Mouse (Mus musculus) heart, adult 10 weeks (tissue): ENCODE measurements around the gene Vmn1r231. TPM values are rescaled to one million over a fixed set of nuclear protein-coding genes. Genes with fewer than 3 reads are reported as not detected.

Experiments used
- polyA plus RNA-seq: library from polyadenylated mRNA; stranded (reverse); fragments of 350-450 nt; fragmentation: Illumina TruSeq; extraction: RNeasy Lipid Tissue Mini Kit (QIAGEN cat#74804); gene quantifications from one replicate; pipeline ENCODE4 v1.2.3, GENCODE M21; 2014; ENCODE audit warnings: low read depth, low replicate concordance

The Vmn1r231 gene
- polyA plus RNA-seq = not detected

DNA sequence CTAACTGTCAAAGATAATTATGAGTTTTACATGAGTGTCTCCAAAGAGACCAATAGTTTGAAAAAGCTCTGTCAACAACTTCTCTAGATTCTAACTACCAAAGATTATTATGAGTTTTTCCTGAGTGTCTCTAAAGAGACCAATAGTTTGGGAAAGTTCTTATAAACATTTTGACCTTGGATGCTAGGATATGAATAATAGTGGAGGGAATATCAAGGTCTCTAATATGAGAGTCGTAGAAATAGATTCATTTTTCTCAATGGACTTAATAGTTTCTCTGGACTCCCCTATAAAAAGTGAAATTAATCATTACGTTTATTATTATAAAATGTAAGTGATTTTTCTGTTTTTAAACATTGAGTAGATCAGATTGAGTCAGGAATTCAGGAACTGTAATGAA is at the start of gene Vmn1r231:
Gene Vmn1r231, minus strand, starts transcription at position 101 of the 400 bp plus-strand sequence.

DNA sequence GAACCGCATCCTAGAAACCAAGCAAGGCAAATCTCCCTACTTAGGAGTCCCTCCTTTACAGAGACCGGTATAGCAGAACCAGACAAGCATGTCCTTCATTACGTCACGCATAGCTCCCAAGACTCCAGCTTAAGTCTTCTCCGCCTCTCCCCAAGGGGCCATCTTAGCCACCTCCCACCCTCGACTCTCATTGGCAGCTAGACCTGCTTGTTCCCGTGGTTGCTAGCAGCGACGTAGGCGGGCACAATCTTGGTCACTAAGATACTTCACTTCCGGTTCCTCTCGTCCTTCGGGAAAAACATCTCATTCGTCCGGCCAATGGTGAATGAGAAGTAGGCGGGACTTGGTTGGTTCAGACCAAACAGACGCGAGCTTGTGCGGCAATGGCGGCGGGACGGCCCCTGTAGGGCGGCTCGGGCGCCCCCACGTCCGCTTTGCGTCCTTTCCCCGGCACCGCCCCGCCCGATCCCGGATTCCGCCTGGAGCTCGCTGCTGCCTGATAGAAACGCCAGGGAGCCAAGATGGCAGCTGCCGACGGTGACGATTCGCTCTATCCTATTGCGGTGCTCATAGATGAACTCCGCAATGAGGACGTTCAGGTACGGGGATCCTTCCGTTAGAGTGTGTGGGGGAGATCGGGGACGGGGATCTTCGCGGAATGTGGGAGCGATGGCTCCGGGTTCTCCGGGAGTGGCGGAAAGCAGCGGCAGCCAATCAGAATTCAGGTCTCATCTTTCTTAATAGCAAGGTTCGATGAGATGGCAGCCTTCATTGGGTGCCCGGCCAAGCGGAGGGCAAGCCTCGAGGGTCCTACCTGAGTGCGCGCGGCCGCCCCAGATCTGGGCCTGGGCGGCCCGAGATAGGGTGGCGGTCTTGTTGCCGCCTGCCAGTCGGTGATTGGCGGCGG is 40.3 kb upstream of the Vmn1r231 start, which contains the start of gene Ppp2r1a:
Gene Ppp2r1a, plus strand, starts transcription at position 327 of the 907 bp plus-strand sequence.

DNA sequence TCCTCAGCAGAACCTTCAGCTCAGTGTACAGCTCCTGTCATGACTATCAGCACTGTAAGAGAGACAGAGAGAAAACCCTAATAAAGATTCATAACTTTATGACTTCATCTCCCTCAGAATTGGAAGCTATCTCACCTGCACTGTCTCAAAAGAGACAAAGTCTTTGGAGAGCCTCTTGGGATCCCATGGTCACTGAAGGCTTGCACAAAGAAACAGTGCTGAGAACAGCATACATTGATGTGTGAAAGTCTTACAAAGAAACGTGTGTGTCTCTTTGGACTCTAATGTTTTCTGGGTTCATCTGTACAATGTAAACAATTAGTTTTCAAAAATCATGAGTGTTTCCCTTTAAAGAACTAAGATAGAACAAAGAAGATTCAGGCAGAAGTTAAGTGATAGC is 14.7 kb upstream of the Vmn1r231 start, which contains the start of gene Vmn1r232:
Gene Vmn1r232, minus strand, starts transcription at position 101 of the 400 bp plus-strand sequence.

DNA sequence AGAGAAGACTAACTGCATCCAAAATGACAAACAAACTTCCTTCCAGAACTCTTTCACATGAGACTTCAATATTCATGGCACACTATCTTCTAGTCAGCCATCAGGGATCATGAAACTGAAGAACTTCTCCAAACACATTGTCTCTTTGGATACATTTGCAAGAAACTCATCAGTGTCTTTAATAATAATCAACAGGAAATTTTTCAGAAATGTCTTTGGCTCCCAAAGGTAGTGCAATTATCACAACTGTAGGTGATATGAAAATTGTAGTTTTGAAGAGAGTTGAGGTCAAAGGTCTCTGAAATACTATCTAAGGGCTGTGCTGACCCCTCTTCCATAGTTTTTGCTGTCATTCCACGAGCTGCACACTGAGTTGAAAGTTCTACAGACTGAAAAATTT is 64.7 kb downstream of the Vmn1r231 start, which contains the start of gene Vmn1r230:
Gene Vmn1r230, plus strand, starts transcription at position 301 of the 400 bp plus-strand sequence.

Other genes with a start within 250 kb of the Vmn1r231 start
- not detected for gene Vmn1r226, start 222.2 kb downstream of the Vmn1r231 start, polyA plus RNA-seq
- not detected for gene Vmn1r227, start 175.2 kb downstream of the Vmn1r231 start, polyA plus RNA-seq
- not detected for gene Vmn1r228, start 118.9 kb downstream of the Vmn1r231 start, polyA plus RNA-seq
- gene Vmn1r229, start 93.5 kb downstream of the Vmn1r231 start, polyA plus RNA-seq = not detected
- gene Vmn1r230, start 64.6 kb downstream of the Vmn1r231 start, polyA plus RNA-seq = not detected
- not detected for gene Vmn1r232, start 14.6 kb upstream of the Vmn1r231 start, polyA plus RNA-seq
- gene Ppp2r1a, start 40.2 kb upstream of the Vmn1r231 start, polyA plus RNA-seq = 184 TPM
- gene Vmn1r233, start 91.4 kb upstream of the Vmn1r231 start, polyA plus RNA-seq = not detected
- 12.5 TPM for gene Zfp160, start 103.8 kb upstream of the Vmn1r231 start, polyA plus RNA-seq